Comparison of ENCODE assay signal across 28 mouse cellular contexts in genomic region chr7:62823573-62823972, GRCm38 (mm10). TPM values are rescaled to one million over a fixed set of nuclear protein-coding genes. Genes with fewer than 3 reads are reported as not detected.
"Had no signal": no experiment of that assay in that cellular context is flagged by ENCODE, and none has a peak within 500 bp of the region (broad histone marks: within the 10 kb centered on the region; RNA-seq: fewer than 3 reads in every experiment).

Gene A26c2, minus strand, starts transcription at chr7:62823673.

- H3K36me3 ChIP-seq: liver, embryonic 15.5 days; lung, embryonic 15.5 days; midbrain, embryonic 13.5 days; neural tube, embryonic 13.5 days; neural tube, embryonic 15.5 days had no signal

- H3K4me2 ChIP-seq: liver, embryonic 15.5 days; lung, embryonic 15.5 days; midbrain, embryonic 11.5 days; midbrain, embryonic 13.5 days; neural tube, embryonic 13.5 days; neural tube, embryonic 15.5 days had no signal

- H3K27me3 ChIP-seq: liver, embryonic 15.5 days; lung, embryonic 15.5 days; megakaryocyte, embryonic 14.5 days; midbrain, embryonic 13.5 days; neural tube, embryonic 13.5 days; neural tube, embryonic 15.5 days had no signal

- H3K9me3 ChIP-seq: liver, embryonic 15.5 days; lung, embryonic 15.5 days; megakaryocyte, embryonic 14.5 days had no signal

- ATAC-seq: liver, postnatal 0 days; lung, postnatal 0 days; midbrain, embryonic 13.5 days; midbrain, embryonic 16.5 days had no signal

- H3K4me3 ChIP-seq: liver, embryonic 15.5 days; lung, embryonic 15.5 days; megakaryocyte, embryonic 14.5 days; midbrain, embryonic 13.5 days; myocyte; neural tube, embryonic 13.5 days; neural tube, embryonic 15.5 days had no signal

- H3K9ac ChIP-seq: liver, embryonic 15.5 days; liver, postnatal 0 days; lung, embryonic 15.5 days; midbrain, embryonic 13.5 days; neural tube, embryonic 13.5 days; neural tube, embryonic 15.5 days had no signal

- H3K27ac ChIP-seq: liver, embryonic 15.5 days; lung, embryonic 15.5 days; macrophage; midbrain, embryonic 13.5 days; neural tube, embryonic 13.5 days; neural tube, embryonic 15.5 days had no signal

- H3K4me1 ChIP-seq: liver, embryonic 15.5 days; lung, embryonic 15.5 days; megakaryocyte, embryonic 14.5 days; midbrain, embryonic 13.5 days; neural tube, embryonic 13.5 days; neural tube, embryonic 15.5 days had no signal

- DNase-seq: liver, postnatal 0 days; lung, adult 2 months; lung, postnatal 14 days; lung, postnatal 36 days; retina, postnatal 1 day; right cerebral cortex, adult 18-20 months; right cerebral cortex, postnatal 25 days; right cerebral cortex, postnatal 4 days; spleen, adult 18-20 months; thymus, adult 2 months; thymus, postnatal 25 days; thymus, postnatal 4 days had no signal

RNA-seq across cellular contexts. Expression of gene A26c2, which starts in this region (rescaled TPM):
- polyA plus RNA-seq: liver, embryonic 15.5 days; liver, postnatal 0 days; lung, adult 2 months; lung, embryonic 15.5 days; lung, postnatal 0 days; macrophage; midbrain, embryonic 11.5 days; midbrain, embryonic 13.5 days; midbrain, embryonic 16.5 days; myocyte; neural tube, embryonic 11.5 days; neural tube, embryonic 13.5 days; neural tube, embryonic 15.5 days; small intestine, adult 2 months; stomach, embryonic 14.5 days; stomach, embryonic 16.5 days; thymus, adult 2 months; urinary bladder, adult 2 months had no signal
